Mouse (Mus musculus) midbrain, embryonic 16.5 days (tissue): ENCODE results near the gene Dscaml1. TPM values are rescaled to one million over a fixed set of nuclear protein-coding genes. Genes with fewer than 3 reads are reported as not detected.
A peak's percentile ranks its signal among the peaks of the same experiment; 100 is the strongest.

Source experiments
- ATAC-seq: fragments of 200-750 bp; cut with Nextera tagmentation; 2 replicates; pipeline ENCODE4 v1.8.0; 2017; ENCODE audit warnings: moderate TSS enrichment
- H3K27ac ChIP-seq: fragments of 300-500 bp; sonication (generic); 2 replicates; pipeline ENCODE4 v1.5.1; 2014; ENCODE audit warnings: mild to moderate bottlenecking, low read length, mixed read lengths
- H3K27me3 ChIP-seq: fragments of 300-500 bp; sonication (generic); 2 replicates; pipeline ENCODE4 v1.6.1; 2014; ENCODE audit warnings: low read depth, low read length, mixed read lengths; ENCODE audit not compliant: control insufficient read depth, insufficient read depth
- H3K36me3 ChIP-seq: fragments of 300-500 bp; sonication (generic); 2 replicates; pipeline ENCODE4 v1.6.1; 2014; ENCODE audit warnings: mild to moderate bottlenecking, low read length, moderate library complexity, mixed read lengths; ENCODE audit not compliant: control insufficient read depth, insufficient read depth
- H3K4me1 ChIP-seq: fragments of 300-500 bp; sonication (generic); 2 replicates; pipeline ENCODE4 v1.6.1; 2014; ENCODE audit warnings: mild to moderate bottlenecking, low read length, mixed read lengths; ENCODE audit not compliant: control insufficient read depth, insufficient read depth
- H3K4me2 ChIP-seq: fragments of 300-500 bp; sonication (generic); 2 replicates; pipeline ENCODE4 v1.6.1; 2014; ENCODE audit warnings: mild to moderate bottlenecking, low read length, mixed read lengths
- H3K4me3 ChIP-seq: fragments of 300-500 bp; sonication (generic); 2 replicates; pipeline ENCODE4 v1.5.1; 2014; ENCODE audit warnings: low read depth, mild to moderate bottlenecking, low read length, moderate library complexity, mixed read lengths
- H3K9ac ChIP-seq: fragments of 300-500 bp; sonication (generic); 2 replicates; pipeline ENCODE4 v1.6.1; 2014; ENCODE audit warnings: low read depth, low read length, mixed read lengths
- H3K9me3 ChIP-seq: fragments of 300-500 bp; sonication (generic); replicated peaks from 2 replicates; pipeline ENCODE4 v1.6.1; 2014; ENCODE audit warnings: mild to moderate bottlenecking, low read length, mixed read lengths; ENCODE audit not compliant: control insufficient read depth, poor library complexity, severe bottlenecking
- WGBS: fragments of 180-500 bp; shearing (Covaris S2); extraction: QIAGEN DNeasy Blood & Tissue Kit; methylation state at CpG from one replicate; pipeline ENCODE4 v1.1.7; 2014; 5-methylcytosine and 5-hydroxymethylcytosine counted together
- polyA plus RNA-seq: library from polyadenylated mRNA; unstranded; fragments of >200 nt; fragmentation: Nextera tagmentation; extraction: Ambion mirVana; gene quantifications from 2 replicates; pipeline ENCODE4 v1.2.1, GENCODE M21; 2015

Gene Dscaml1
- polyA plus RNA-seq, 1 experiment from 2014 or later: 20.6 TPM

GRCm38 (mm10) chr9:45550210-45550609, 123.8 kb downstream of the Dscaml1 start:
- H3K36me3 ChIP-seq: no peaks in the 10 kb centered on the region
- no peak overlapping the region for H3K4me3 ChIP-seq
- 21% methylated on average over 6 of the region's 6 CpGs for WGBS
- no peaks in the 10 kb centered on the region for H3K9me3 ChIP-seq
- no peak overlapping the region for H3K9ac ChIP-seq
- peaks cover 33% of the 10 kb centered on the region for H3K4me1 ChIP-seq
- H3K4me2 ChIP-seq: no peak overlapping the region
- H3K27ac ChIP-seq: peak overlapping the region; percentile 60
- no peaks in the 10 kb centered on the region for H3K27me3 ChIP-seq
- peak; percentile 36; the same call in 1 of the 2 replicates for ATAC-seq

- WGBS: 62% methylated on average over 4 of the region's 4 CpGs
- Histone ChIP-seq H3K4me1 (peaks cover 35% of the 10 kb centered on the region), H3K4me2 (no peak overlapping the region)
Measured at GRCm38 (mm10) chr9:45550662-45551061, 124.2 kb downstream of the Dscaml1 start.

GRCm38 (mm10) chr9:45555036-45555826, 128.8 kb downstream of the Dscaml1 start:
- no peak overlapping the region for H3K4me3 ChIP-seq
- peak overlapping the region; percentile 12; the same call in 1 of the 2 replicates for H3K4me2 ChIP-seq
- 21% methylated on average over 17 of the region's 17 CpGs for WGBS
- no peaks in the 10 kb centered on the region for H3K27me3 ChIP-seq
- H3K4me1 ChIP-seq: peaks cover 20% of the 10 kb centered on the region
- peak overlapping the region; percentile 38 for H3K27ac ChIP-seq
- H3K9me3 ChIP-seq: no peaks in the 10 kb centered on the region
- H3K9ac ChIP-seq: no peak overlapping the region
- no peak for ATAC-seq
- no peaks in the 10 kb centered on the region for H3K36me3 ChIP-seq

More at GRCm38 (mm10) chr9:45550662-45551061, 124.2 kb downstream of the Dscaml1 start:
- H3K9ac ChIP-seq: no peak overlapping the region
- no peak overlapping the region for H3K4me3 ChIP-seq
- H3K36me3 ChIP-seq: no peaks in the 10 kb centered on the region
- H3K27me3 ChIP-seq: no peaks in the 10 kb centered on the region
- ATAC-seq: peak; percentile 26; the same call in 1 of the 2 replicates
- H3K27ac ChIP-seq: peak overlapping the region; percentile 60
- H3K9me3 ChIP-seq: no peaks in the 10 kb centered on the region

- no peak overlapping the region for H3K9ac ChIP-seq
- no peak overlapping the region for H3K4me2 ChIP-seq
- 94% methylated on average over 3 of the region's 3 CpGs for WGBS
- H3K27ac ChIP-seq: no peak overlapping the region
- H3K4me1 ChIP-seq: peaks cover 11% of the 10 kb centered on the region
- ATAC-seq: no peak
- no peaks in the 10 kb centered on the region for H3K27me3 ChIP-seq
- H3K9me3 ChIP-seq: no peaks in the 10 kb centered on the region
- no peak overlapping the region for H3K4me3 ChIP-seq
- H3K36me3 ChIP-seq: no peaks in the 10 kb centered on the region
Measured at GRCm38 (mm10) chr9:45556882-45557281, 130.5 kb downstream of the Dscaml1 start.

GRCm38 (mm10) chr9:45560987-45561386, 134.6 kb downstream of the Dscaml1 start:
- ATAC-seq: no peak
- Histone ChIP-seq H3K36me3 (no peaks in the 10 kb centered on the region), H3K4me2 (no peak overlapping the region), H3K27ac (no peak overlapping the region), H3K9me3 (no peaks in the 10 kb centered on the region), H3K4me1 (no peaks in the 10 kb centered on the region; the same call in 1 of the 2 replicates), H3K9ac (no peak overlapping the region), H3K4me3 (no peak overlapping the region), H3K27me3 (no peaks in the 10 kb centered on the region)
- 59% methylated on average over 6 of the region's 6 CpGs for WGBS

- no peak overlapping the region for H3K4me2 ChIP-seq
- WGBS: 91% methylated on average over 5 of the region's 5 CpGs
- no peak for ATAC-seq
Measured at GRCm38 (mm10) chr9:45566843-45567578, 140.6 kb downstream of the Dscaml1 start.

GRCm38 (mm10) chr9:45569680-45570079, 143.3 kb downstream of the Dscaml1 start:
- Histone ChIP-seq H3K4me1 (peaks cover 11% of the 10 kb centered on the region), H3K9ac (no peak overlapping the region), H3K4me3 (no peak overlapping the region), H3K27me3 (no peaks in the 10 kb centered on the region), H3K27ac (no peak overlapping the region), H3K9me3 (no peaks in the 10 kb centered on the region), H3K4me2 (no peak overlapping the region), H3K36me3 (no peaks in the 10 kb centered on the region)
- no peak for ATAC-seq
- 77% methylated on average over 3 of the region's 3 CpGs for WGBS

More at GRCm38 (mm10) chr9:45566843-45567578, 140.6 kb downstream of the Dscaml1 start:
- H3K9me3 ChIP-seq: no peaks in the 10 kb centered on the region
- no peaks in the 10 kb centered on the region; the same call in 1 of the 2 replicates for H3K4me1 ChIP-seq
- no peaks in the 10 kb centered on the region for H3K27me3 ChIP-seq
- no peak overlapping the region for H3K9ac ChIP-seq
- no peak overlapping the region for H3K4me3 ChIP-seq
- no peak overlapping the region for H3K27ac ChIP-seq
- no peaks in the 10 kb centered on the region for H3K36me3 ChIP-seq

- Histone ChIP-seq H3K4me2 (no peak overlapping the region), H3K36me3 (no peaks in the 10 kb centered on the region), H3K27me3 (no peaks in the 10 kb centered on the region), H3K9ac (no peak overlapping the region), H3K9me3 (no peaks in the 10 kb centered on the region), H3K4me3 (no peak overlapping the region), H3K27ac (no peak overlapping the region), H3K4me1 (peaks cover 11% of the 10 kb centered on the region)
- WGBS: 82% methylated on average over 5 of the region's 5 CpGs
- ATAC-seq: no peak
Measured at GRCm38 (mm10) chr9:45570346-45570745, 143.9 kb downstream of the Dscaml1 start.
